Mouse (Mus musculus) large intestine, adult 2 months (tissue): ENCODE measurements around the gene Panx1. TPM values are rescaled to one million over a fixed set of nuclear protein-coding genes. Genes with fewer than 3 reads are reported as not detected.

Experiments used
- DNase-seq: peaks from one replicate; pipeline ENCODE4 v3.0.0-alpha.2; 2012; ENCODE audit warnings: low read depth, low spot score
- WGBS: fragments of 180-500 bp; shearing (Covaris S2); methylation state at CpG from one replicate; pipeline ENCODE4 v1.1.7; 2018; 5-methylcytosine and 5-hydroxymethylcytosine counted together
- polyA plus RNA-seq: library from polyadenylated mRNA; depleted of rRNA; stranded (reverse); fragments of >200 nt; gene quantifications from 2 replicates; pipeline ENCODE4 v1.2.3, GENCODE M21; 2012; rRNA removed

Panx1 gene
- polyA plus RNA-seq, result 134 and 160 TPM in 2 replicates

- under 1% methylated on average over 68 of the region's 68 CpGs for WGBS
- DNase-seq, result no peak
Measured at GRCm38 (mm10) chr9:15045084-15045669, at the start of gene Panx1. TSS of gene Panx1 (minus strand) at chr9:15045478.

GRCm38 (mm10) chr9:15068686-15069295 is 23.5 kb upstream of the Panx1 start:
- peak; percentile 35 for DNase-seq
- WGBS, result 56% methylated on average over 6 of the region's 6 CpGs

GRCm38 (mm10) chr9:15067995-15068685 is 22.9 kb upstream of the Panx1 start:
- WGBS, result 89% methylated on average over 7 of the region's 7 CpGs
- DNase-seq, result no peak

- 0% methylated on average over 1 of the region's 1 CpGs for WGBS
- DNase-seq, result peak; percentile 55
Measured at GRCm38 (mm10) chr9:15064176-15064575, 18.9 kb upstream of the Panx1 start.

- DNase-seq, result no peak
- WGBS, result 91% methylated on average over 5 of the region's 5 CpGs
Measured at GRCm38 (mm10) chr9:15060847-15061246, 15.6 kb upstream of the Panx1 start.

- 73% methylated on average over 6 of the region's 6 CpGs for WGBS
- no peak for DNase-seq
Measured at GRCm38 (mm10) chr9:15060026-15060425, 14.7 kb upstream of the Panx1 start.

- no peak for DNase-seq
- whole genome bisulfite sequencing, result 38% methylated on average over 10 of the region's 10 CpGs
Measured at GRCm38 (mm10) chr9:15045740-15046139, 462 bp upstream of the Panx1 start.

GRCm38 (mm10) chr9:15044391-15045083 is 741 bp downstream of the Panx1 start:
- WGBS, result 1% methylated on average over 28 of the region's 28 CpGs
- no peak for DNase-seq

- DNase-seq, result no peak
- 90% methylated on average over 11 of the region's 11 CpGs for WGBS
Measured at GRCm38 (mm10) chr9:15041556-15041955, 3.7 kb downstream of the Panx1 start.

- WGBS, result 67% methylated on average over 5 of the region's 5 CpGs
- DNase-seq, result no peak
Measured at GRCm38 (mm10) chr9:15039848-15040247, 5.4 kb downstream of the Panx1 start.

GRCm38 (mm10) chr9:15037704-15038103 is 7.6 kb downstream of the Panx1 start:
- WGBS, result 62% methylated on average over 3 of the region's 3 CpGs
- DNase-seq, result no peak

- no peak for DNase-seq
Measured at GRCm38 (mm10) chr9:15037237-15037636, 8.0 kb downstream of the Panx1 start.

- 76% methylated on average over 4 of the region's 4 CpGs for WGBS
- no peak for DNase-seq
Measured at GRCm38 (mm10) chr9:15036807-15037206, 8.5 kb downstream of the Panx1 start.

- 96% methylated on average over 2 of the region's 2 CpGs for WGBS
- no peak for DNase-seq
Measured at GRCm38 (mm10) chr9:15036405-15036804, 8.9 kb downstream of the Panx1 start.

- WGBS, result 97% methylated on average over 7 of the region's 7 CpGs
- DNase-seq, result no peak
Measured at GRCm38 (mm10) chr9:15035979-15036378, 9.3 kb downstream of the Panx1 start.

- WGBS, result 55% methylated on average over 7 of the region's 7 CpGs
- no peak for DNase-seq
Measured at GRCm38 (mm10) chr9:15034546-15035273, 10.6 kb downstream of the Panx1 start.

- DNase-seq, result no peak
Measured at GRCm38 (mm10) chr9:15033568-15034160, 11.6 kb downstream of the Panx1 start.

GRCm38 (mm10) chr9:15032797-15033196 is 12.5 kb downstream of the Panx1 start:
- no peak for DNase-seq
- WGBS, result 69% methylated on average over 4 of the region's 4 CpGs

More at GRCm38 (mm10) chr9:15033568-15034160, 11.6 kb downstream of the Panx1 start:
- 66% methylated on average over 5 of the region's 5 CpGs for WGBS

- WGBS, result 70% methylated on average over 8 of the region's 8 CpGs
Measured at GRCm38 (mm10) chr9:15030771-15031170, 14.5 kb downstream of the Panx1 start.

More at GRCm38 (mm10) chr9:15030771-15031170, 14.5 kb downstream of the Panx1 start:
- no peak for DNase-seq
